Mouse (Mus musculus): Measurements from ENCODE around the gene Hivep3. TPM values are rescaled to one million over a fixed set of nuclear protein-coding genes. Genes with fewer than 3 reads are reported as not detected.

Gene Hivep3
- total and polyA plus RNA-seq, 3 experiments, result not detected

GRCm38 (mm10) chr4:120163242-120163641 lies 429.7 kb downstream of the Hivep3 start (continued):
- TF ChIP-seq RCOR1 (IDR thresholded peaks at IDR 0.05; ENCODE audit: low read depth, low read length) (no peak), ELF1 (IDR thresholded peaks at IDR 0.05; ENCODE audit: low read depth, low read length) (no peak)

- no peak overlapping the region for H3K4me3 ChIP-seq (ENCODE audit: control insufficient read depth in 1 of 2, insufficient read depth in 1 of 2, low read depth in 2 of 2, low read length in 2 of 2)
These were observed 430.7 kb downstream of the Hivep3 start for GRCm38 (mm10) chr4:120164316-120164715.

GRCm38 (mm10) chr4:120167778-120168177 lies 434.2 kb downstream of the Hivep3 start:
- H3K27ac ChIP-seq (ENCODE audit: control insufficient read depth, low read depth, low read length), result no peak overlapping the region
- TF ChIP-seq MYB (IDR thresholded peaks at IDR 0.05; ENCODE audit: low read depth, low read length) (no peak), NELFE (IDR thresholded peaks at IDR 0.05; ENCODE audit: low read depth, low read length) (no peak), EP300 (IDR thresholded peaks at IDR 0.05; ENCODE audit: low read depth in 1 of 2, low read length in 2 of 2) (no peak), NRF1 (IDR thresholded peaks at IDR 0.05; ENCODE audit: insufficient read depth, low read depth, low read length, poor library complexity, severe bottlenecking) (no peak), JUND (IDR thresholded peaks at IDR 0.05; ENCODE audit: low read depth, low read length) (no peak), USF1 (IDR thresholded peaks at IDR 0.05; ENCODE audit: low read depth, low read length) (no peak), CTCF (IDR thresholded peaks at IDR 0.05 in 2 of 3, conservative IDR thresholded peaks at IDR 0.05 in 1 of 3; ENCODE audit: control insufficient read depth in 1 of 3, insufficient read depth in 1 of 3, low read depth in 2 of 3, low read length in 3 of 3, poor library complexity in 1 of 3, severe bottlenecking in 1 of 3) (no peak), ZNF384 (IDR thresholded peaks at IDR 0.05; ENCODE audit: low read depth, low read length) (no peak)
- H3K4me1 ChIP-seq (ENCODE audit: control insufficient read depth in 1 of 2, insufficient read depth in 2 of 2, low read length in 2 of 2), result no peaks in the 10 kb centered on the region
- no peaks in the 10 kb centered on the region for H3K9me3 ChIP-seq (replicated peaks; ENCODE audit: insufficient read depth, low read length)
- no peak overlapping the region for H3K9ac ChIP-seq (ENCODE audit: control insufficient read depth, low read depth, low read length, poor library complexity, severe bottlenecking)
- H3K36me3 ChIP-seq (ENCODE audit: control insufficient read depth in 1 of 2, insufficient read depth in 2 of 2, low read length in 2 of 2), result no peaks in the 10 kb centered on the region
- H3K4me3 ChIP-seq (ENCODE audit: control insufficient read depth in 1 of 2, insufficient read depth in 1 of 2, low read depth in 2 of 2, low read length in 2 of 2), result no peak overlapping the region
- H3K79me2 ChIP-seq (ENCODE audit: control insufficient read depth, insufficient read depth, low read length, poor library complexity), result no peaks in the 10 kb centered on the region
- no peak for DNase-seq (ENCODE audit: low read depth, low spot score)
- no peaks in the 10 kb centered on the region for H3K27me3 ChIP-seq (ENCODE audit: control insufficient read depth in 1 of 2, insufficient read depth in 2 of 2, low read length in 2 of 2)

More at GRCm38 (mm10) chr4:120164316-120164715, 430.7 kb downstream of the Hivep3 start:
- TF ChIP-seq USF1 (IDR thresholded peaks at IDR 0.05; ENCODE audit: low read depth, low read length) (no peak), MXI1 (IDR thresholded peaks at IDR 0.05; ENCODE audit: low read depth, low read length) (no peak)
- no peak for DNase-seq (ENCODE audit: low read depth, low spot score)
- no peaks in the 10 kb centered on the region for H3K79me2 ChIP-seq (ENCODE audit: control insufficient read depth, insufficient read depth, low read length, poor library complexity)
- no peaks in the 10 kb centered on the region for H3K27me3 ChIP-seq (ENCODE audit: control insufficient read depth in 1 of 2, insufficient read depth in 2 of 2, low read length in 2 of 2)
- H3K27ac ChIP-seq (ENCODE audit: control insufficient read depth, low read depth, low read length), result no peak overlapping the region
- no peak overlapping the region for H3K9ac ChIP-seq (ENCODE audit: control insufficient read depth, low read depth, low read length, poor library complexity, severe bottlenecking)
- no peaks in the 10 kb centered on the region for H3K4me1 ChIP-seq (ENCODE audit: control insufficient read depth in 1 of 2, insufficient read depth in 2 of 2, low read length in 2 of 2)
- H3K36me3 ChIP-seq (ENCODE audit: control insufficient read depth in 1 of 2, insufficient read depth in 2 of 2, low read length in 2 of 2), result no peaks in the 10 kb centered on the region
- no peaks in the 10 kb centered on the region for H3K9me3 ChIP-seq (replicated peaks; ENCODE audit: insufficient read depth, low read length)

- Histone ChIP-seq H3K27me3 (ENCODE audit: control insufficient read depth in 1 of 2, insufficient read depth in 2 of 2, low read length in 2 of 2) (no peaks in the 10 kb centered on the region), H3K9me3 (replicated peaks; ENCODE audit: insufficient read depth, low read length) (no peaks in the 10 kb centered on the region), H3K27ac (ENCODE audit: control insufficient read depth, low read depth, low read length) (no peak overlapping the region), H3K9ac (ENCODE audit: control insufficient read depth, low read depth, low read length, poor library complexity, severe bottlenecking) (no peak overlapping the region), H3K4me3 (ENCODE audit: control insufficient read depth in 1 of 2, insufficient read depth in 1 of 2, low read depth in 2 of 2, low read length in 2 of 2) (no peak overlapping the region), H3K4me1 (ENCODE audit: control insufficient read depth in 1 of 2, insufficient read depth in 2 of 2, low read length in 2 of 2) (no peaks in the 10 kb centered on the region), H3K79me2 (ENCODE audit: control insufficient read depth, insufficient read depth, low read length, poor library complexity) (no peaks in the 10 kb centered on the region), H3K36me3 (ENCODE audit: control insufficient read depth in 1 of 2, insufficient read depth in 2 of 2, low read length in 2 of 2) (no peaks in the 10 kb centered on the region)
- TF ChIP-seq CHD2 (IDR thresholded peaks at IDR 0.05; ENCODE audit: low read length), result no peak
- TF ChIP-seq MYB (IDR thresholded peaks at IDR 0.05; ENCODE audit: low read depth, low read length), result no peak
- no peak for TF ChIP-seq EP300 (IDR thresholded peaks at IDR 0.05; ENCODE audit: low read depth in 1 of 2, low read length in 2 of 2)
- TF ChIP-seq TCF12 (IDR thresholded peaks at IDR 0.05; ENCODE audit: low read depth, low read length), result no peak
- TF ChIP-seq ZC3H11A (IDR thresholded peaks at IDR 0.05; ENCODE audit: low read depth, low read length), result no peak
- no peak for TF ChIP-seq SIN3A (IDR thresholded peaks at IDR 0.05; ENCODE audit: low read length)
- no peak for TF ChIP-seq HCFC1 (IDR thresholded peaks at IDR 0.05; ENCODE audit: low read depth, low read length)
- TF ChIP-seq GABPA (IDR thresholded peaks at IDR 0.05; ENCODE audit: low read depth, low read length), result no peak
- no peak for TF ChIP-seq ELF1 (IDR thresholded peaks at IDR 0.05; ENCODE audit: low read depth, low read length)
- no peak for DNase-seq (ENCODE audit: low read depth, low spot score)
These were observed 434.8 kb downstream of the Hivep3 start for GRCm38 (mm10) chr4:120168346-120168745.

Measured in MEL (cell line).